Mouse (Mus musculus): Measurements from ENCODE around the gene Exoc3l.

DNA sequence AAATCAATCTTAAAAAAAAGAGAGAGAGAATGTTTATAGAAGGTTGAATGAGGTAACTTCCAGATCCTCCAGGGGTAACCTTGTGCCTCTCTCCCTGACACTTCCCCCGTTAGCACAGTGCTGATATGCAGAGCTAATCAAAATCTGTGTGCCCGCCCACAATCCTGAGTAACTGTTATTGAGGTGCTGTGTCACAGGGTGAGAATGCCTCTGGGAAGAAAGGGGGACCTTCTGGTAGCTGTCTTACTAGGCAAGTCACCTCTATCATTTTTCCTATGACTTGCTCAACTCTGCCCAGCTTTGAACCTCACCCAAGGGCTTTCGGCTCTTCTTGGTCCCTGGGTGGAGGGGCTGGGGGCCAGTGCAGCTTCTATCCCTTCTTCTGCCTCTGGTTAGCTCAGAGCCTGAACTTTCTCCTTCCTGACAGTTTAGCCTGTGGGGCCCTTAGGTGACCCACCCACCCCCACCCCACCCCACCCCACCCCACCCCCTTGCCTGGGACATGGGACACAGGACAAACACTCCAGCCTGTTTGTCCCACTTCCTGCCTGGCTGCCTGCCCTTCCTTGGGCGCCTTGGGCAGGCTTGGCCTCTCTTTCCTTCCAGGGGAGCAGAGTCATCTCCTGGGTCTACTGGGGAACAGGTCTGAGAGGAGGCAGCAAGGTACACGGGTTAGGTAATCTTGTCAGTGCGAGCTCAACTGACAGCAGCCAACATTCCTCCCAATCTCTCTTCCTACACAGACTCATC lies 44.2 kb upstream of the Exoc3l start:
- TF ChIP-seq POLR2A (IDR thresholded peaks at IDR 0.05; ENCODE audit: borderline replicate concordance, extremely low read depth, low read depth, low read length): peak; percentile 35; the same call in 1 of the 2 replicates
- TF ChIP-seq CTCF (IDR thresholded peaks at IDR 0.05; ENCODE audit: insufficient read depth, low read length): no peak
